ENCODE assay signal across 8 mouse cellular contexts in the genomic region with DNA sequence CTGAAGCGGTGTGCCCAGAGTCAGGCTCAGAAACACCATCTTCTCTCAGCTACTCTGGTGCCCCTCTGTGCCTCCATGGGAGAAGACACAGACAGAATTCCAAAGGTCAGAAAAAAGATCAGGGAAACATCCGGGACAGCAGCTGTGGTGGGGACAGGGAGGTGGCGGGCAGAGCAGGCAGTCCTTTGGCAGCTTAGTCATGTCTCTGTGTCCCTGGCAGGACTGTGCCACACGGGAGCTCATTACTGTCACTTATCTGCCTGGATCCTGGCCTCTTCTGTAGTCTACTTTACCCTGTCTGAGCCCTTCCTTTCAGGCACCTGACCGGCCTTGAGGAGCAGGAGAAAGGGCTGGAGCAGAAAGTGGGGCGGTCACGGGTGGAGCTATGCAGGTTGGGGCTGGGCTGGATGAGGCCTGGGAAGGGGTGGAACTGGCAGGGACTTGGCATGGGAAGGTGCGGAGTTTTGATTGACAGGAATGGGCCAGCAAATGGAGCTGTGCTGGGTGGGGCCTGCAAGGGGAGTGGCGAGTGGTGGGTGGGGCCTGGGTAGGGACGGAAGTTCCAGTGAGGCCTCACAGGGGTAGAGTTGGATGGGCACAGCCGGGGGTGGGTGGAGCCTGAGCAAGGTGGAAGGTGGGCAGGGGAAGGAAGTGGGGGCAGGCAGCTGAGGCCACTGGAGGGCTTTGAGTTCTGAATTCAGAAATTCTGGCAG.
DNase-seq lines count a peak whose midpoint lies in the region; ATAC-seq and TF ChIP-seq lines count a peak whose summit lies in the region.

No protein-coding gene starts in this region.

- H3K9ac ChIP-seq in heart, embryonic 13.5 days = no peak overlapping the region
- no peak overlapping the region for H3K9ac ChIP-seq in kidney, embryonic 14.5 days (ENCODE audit: low read depth, low read length)
- no peak overlapping the region for H3K9ac ChIP-seq in liver, embryonic 15.5 days
- H3K9ac ChIP-seq in neural tube, embryonic 15.5 days (replicated peaks) = no peak overlapping the region

- WGBS in heart, embryonic 13.5 days = 32% methylated on average over 11 of the region's 11 CpGs
- WGBS in kidney, embryonic 14.5 days = 36% methylated on average over 11 of the region's 11 CpGs
- 18% methylated on average over 11 of the region's 11 CpGs for WGBS in liver, embryonic 15.5 days (ENCODE audit: insufficient replicate concordance)
- WGBS in neural tube, embryonic 15.5 days = 45% methylated on average over 11 of the region's 11 CpGs

- ATAC-seq in common myeloid progenitor, adult 5-6 weeks (replicated peaks; ENCODE audit: low read depth, poor library complexity, severe bottlenecking) = peak; percentile 97
- ATAC-seq in heart, embryonic 13.5 days (ENCODE audit: extremely low read depth, insufficient number of reproducible peaks, low FRiP score, low TSS enrichment) = no peak; the same call in 1 of the 2 replicates
- peak; percentile 80 for ATAC-seq in kidney, embryonic 14.5 days (ENCODE audit: low FRiP score, low TSS enrichment)
- peak; percentile 61 for ATAC-seq in liver, embryonic 15.5 days (ENCODE audit: insufficient read depth)
- ATAC-seq in neural tube, embryonic 15.5 days (ENCODE audit: low FRiP score) = peak; percentile 23; the same call in 1 of the 2 replicates

- intact Hi-C loops in gastrocnemius, adult 2 months (cut with DNase I) = no loop called here

- H3K27me3 ChIP-seq in heart, embryonic 13.5 days (replicated peaks) = peaks cover 65% of the 10 kb centered on the region
- no peaks in the 10 kb centered on the region for H3K27me3 ChIP-seq in kidney, embryonic 14.5 days (ENCODE audit: control insufficient read depth, insufficient read depth, low read length)
- H3K27me3 ChIP-seq in liver, embryonic 15.5 days = no peaks in the 10 kb centered on the region
- no peaks in the 10 kb centered on the region for H3K27me3 ChIP-seq in neural tube, embryonic 15.5 days (replicated peaks)

- H3K4me1 ChIP-seq in heart, embryonic 13.5 days = peaks cover 10% of the 10 kb centered on the region
- peaks cover 15% of the 10 kb centered on the region; the same call in 1 of the 2 replicates for H3K4me1 ChIP-seq in kidney, embryonic 14.5 days (ENCODE audit: control insufficient read depth, insufficient read depth, low read length)
- 0 out of 2 replicates have a peak, but pooled peaks cover 5% of the 10 kb centered on the region for H3K4me1 ChIP-seq in liver, embryonic 15.5 days (replicated peaks)
- H3K4me1 ChIP-seq in neural tube, embryonic 15.5 days = peaks cover 35% of the 10 kb centered on the region

- DNase-seq in gastrocnemius, adult 2 months = peak; percentile 25
- DNase-seq in gastrocnemius, adult 8-10 months (ENCODE audit: low spot score in 2 of 2) = no peak
- DNase-seq in thymus, postnatal 25 days = peak; percentile 62

- no peak for TF ChIP-seq CTCF in gastrocnemius, adult 2 months (IDR thresholded peaks at IDR 0.05)

- H3K36me3 ChIP-seq in heart, embryonic 13.5 days = no peaks in the 10 kb centered on the region
- H3K36me3 ChIP-seq in kidney, embryonic 14.5 days (ENCODE audit: control insufficient read depth, insufficient read depth, low read length) = no peaks in the 10 kb centered on the region
- no peaks in the 10 kb centered on the region for H3K36me3 ChIP-seq in liver, embryonic 15.5 days (replicated peaks)
- no peaks in the 10 kb centered on the region for H3K36me3 ChIP-seq in neural tube, embryonic 15.5 days

- H3K9me3 ChIP-seq in heart, embryonic 13.5 days = no peaks in the 10 kb centered on the region
- no peaks in the 10 kb centered on the region for H3K9me3 ChIP-seq in kidney, embryonic 14.5 days (ENCODE audit: control insufficient read depth, low read length)
- H3K9me3 ChIP-seq in liver, embryonic 15.5 days (replicated peaks) = no peaks in the 10 kb centered on the region
- H3K9me3 ChIP-seq in neural tube, embryonic 15.5 days (replicated peaks) = no peaks in the 10 kb centered on the region

- H3K4me2 ChIP-seq in heart, embryonic 13.5 days = peak overlapping the region; percentile 25; the same call in 1 of the 2 replicates
- H3K4me2 ChIP-seq in kidney, embryonic 14.5 days (replicated peaks; ENCODE audit: low read depth, low read length) = peak overlapping the region; percentile 5; the same call in 1 of the 2 replicates
- peak overlapping the region; percentile 25; the same call in 1 of the 2 replicates for H3K4me2 ChIP-seq in liver, embryonic 15.5 days
- no peak overlapping the region for H3K4me2 ChIP-seq in neural tube, embryonic 15.5 days

- no peak overlapping the region for H3K4me3 ChIP-seq in gastrocnemius, adult 2 months
- H3K4me3 ChIP-seq in heart, embryonic 13.5 days = no peak overlapping the region
- H3K4me3 ChIP-seq in kidney, embryonic 14.5 days (ENCODE audit: low read length) = no peak overlapping the region
- H3K4me3 ChIP-seq in liver, embryonic 15.5 days (replicated peaks) = no peak overlapping the region
- no peak overlapping the region for H3K4me3 ChIP-seq in neural tube, embryonic 15.5 days (replicated peaks)

- H3K27ac ChIP-seq in gastrocnemius, adult 2 months = no peak overlapping the region
- no peak overlapping the region for H3K27ac ChIP-seq in heart, embryonic 13.5 days (replicated peaks)
- H3K27ac ChIP-seq in kidney, embryonic 14.5 days (ENCODE audit: low read depth, low read length) = no peak overlapping the region
- no peak overlapping the region for H3K27ac ChIP-seq in liver, embryonic 15.5 days (replicated peaks)
- H3K27ac ChIP-seq in neural tube, embryonic 15.5 days (replicated peaks) = no peak overlapping the region

Comparison
In these comparisons a context has a peak if more than half of its experiments do, and no peak if none do; other contexts are left out.
1. DNase-seq: peak in gastrocnemius, adult 2 months (single experiment) and thymus, postnatal 25 days (single experiment); none in gastrocnemius, adult 8-10 months (0 of 2).